Mouse (Mus musculus) CH12.LX (cell line): ENCODE measurements around the gene Gm13271. TPM values are rescaled to one million over a fixed set of nuclear protein-coding genes. Genes with fewer than 3 reads are reported as not detected.
"Not testable (repeated sequence)": the region's sequence is repeated elsewhere in the genome, so short reads cannot be mapped to it uniquely, and the experiment has no call there.

ENCODE experiments used
- DNase-seq: peaks from one replicate; pipeline ENCODE4 v3.0.0-alpha.2; 2013; ENCODE audit errors: extremely low read depth
- H3K27ac ChIP-seq: 2 replicates; pipeline ENCODE4 v1.5.1; 2012; ENCODE audit warnings: low read depth, mild to moderate bottlenecking, control low read depth, moderate library complexity; ENCODE audit not compliant: insufficient read depth
- H3K27me3 ChIP-seq: replicated peaks from 2 replicates; pipeline ENCODE3; 2012; ENCODE audit warnings: inconsistent platforms
- H3K36me3 ChIP-seq, 2 experiments: replicated peaks in 1 of 2; 2 replicates each; pipeline versions ENCODE3 to v1.6.1; 2012; ENCODE audit warnings: inconsistent platforms in 1 of 2, low read length in 1 of 2, mild to moderate bottlenecking in 1 of 2, mixed read lengths in 1 of 2, moderate library complexity in 1 of 2; ENCODE audit not compliant: control insufficient read depth in 1 of 2, insufficient read depth in 1 of 2
- H3K4me1 ChIP-seq, 2 experiments: 2 replicates each; pipeline ENCODE4 v1.6.1; 2012; ENCODE audit warnings: inconsistent platforms in 1 of 2, moderate library complexity in 1 of 2; ENCODE audit not compliant: insufficient read depth in 2 of 2, control insufficient read depth in 1 of 2
- H3K4me2 ChIP-seq: 2 replicates; pipeline ENCODE4 v1.6.1; 2012; ENCODE audit warnings: low read depth, mild to moderate bottlenecking, control low read depth; ENCODE audit not compliant: poor library complexity, insufficient read depth, severe bottlenecking
- H3K4me3 ChIP-seq, 3 experiments: fragments of 150-350 bp in 1 of 3; sonication (generic) in 1 of 3; replicated peaks in 1 of 3; 2 replicates each; pipeline versions ENCODE3 to v1.5.1; 2011 to 2012; ENCODE audit warnings: low read depth in 2 of 3, low read length in 2 of 3, mild to moderate bottlenecking in 2 of 3, moderate library complexity in 2 of 3, control low read depth in 1 of 3, improper control_type of control experiment in 1 of 3, inconsistent platforms in 1 of 3, mixed read lengths in 1 of 3; ENCODE audit not compliant: poor library complexity in 1 of 3
- H3K79me2 ChIP-seq: replicated peaks from 2 replicates; pipeline ENCODE4 v1.6.1; 2012; ENCODE audit warnings: mild to moderate bottlenecking, moderate library complexity; ENCODE audit not compliant: control insufficient read depth, poor library complexity, insufficient read depth, severe bottlenecking; ENCODE audit errors: extremely low read depth
- H3K9ac ChIP-seq: 2 replicates; pipeline ENCODE4 v1.6.1; 2012; ENCODE audit warnings: low read depth, mild to moderate bottlenecking, control low read depth, moderate library complexity; ENCODE audit not compliant: insufficient read depth
- H3K9me3 ChIP-seq: replicated peaks from 2 replicates; pipeline ENCODE3; 2012; ENCODE audit warnings: low read length, inconsistent platforms, mixed read lengths
- BHLHE40 ChIP-seq: IDR thresholded peaks from 2 replicates; pipeline ENCODE4 v1.6.1; 2011; ENCODE audit warnings: mild to moderate bottlenecking, low read depth, low read length, improper control_type of control experiment
- CHD2 ChIP-seq: IDR thresholded peaks from 2 replicates; pipeline ENCODE4 v1.6.1; 2011; ENCODE audit warnings: low read length, improper control_type of control experiment
- CTCF ChIP-seq, 2 experiments: IDR thresholded peaks in 1 of 2; conservative IDR thresholded peaks in 1 of 2; 2 replicates each; pipeline ENCODE4 v1.5.1; 2011 to 2012; ENCODE audit warnings: low read depth in 2 of 2, low read length in 2 of 2, improper control_type of control experiment in 1 of 2, inconsistent platforms in 1 of 2, mild to moderate bottlenecking in 1 of 2, moderate library complexity in 1 of 2
- ELF1 ChIP-seq: IDR thresholded peaks from 2 replicates; pipeline ENCODE4 v1.6.1; 2014; ENCODE audit warnings: low read depth, mild to moderate bottlenecking, inconsistent platforms, low read length, improper control_type of control experiment
- EP300 ChIP-seq: IDR thresholded peaks from 2 replicates; pipeline ENCODE4 v1.6.1; 2011; ENCODE audit warnings: low read length, improper control_type of control experiment
- ETS1 ChIP-seq: conservative IDR thresholded peaks from 2 replicates; pipeline ENCODE4 v1.6.1; 2012; ENCODE audit warnings: low read depth, mild to moderate bottlenecking, inconsistent platforms, low read length, improper control_type of control experiment, moderate library complexity
- GABPA ChIP-seq: IDR thresholded peaks from 2 replicates; pipeline ENCODE4 v1.6.1; 2012; ENCODE audit warnings: low read depth, low read length, improper control_type of control experiment, inconsistent platforms; ENCODE audit not compliant: insufficient replicate concordance
- IRF4 ChIP-seq: IDR thresholded peaks from 2 replicates; pipeline ENCODE4 v1.6.1; 2014; ENCODE audit warnings: low read depth, mild to moderate bottlenecking, inconsistent platforms, low read length, improper control_type of control experiment
- MAX ChIP-seq: IDR thresholded peaks from 2 replicates; pipeline ENCODE4 v1.6.1; 2011; ENCODE audit warnings: low read length, improper control_type of control experiment
- MEF2A ChIP-seq: IDR thresholded peaks from 2 replicates; pipeline ENCODE4 v1.6.1; 2014; ENCODE audit warnings: low read depth, mild to moderate bottlenecking, inconsistent platforms, low read length, improper control_type of control experiment, borderline replicate concordance
- SMC3 ChIP-seq: IDR thresholded peaks from 2 replicates; pipeline ENCODE4 v1.6.1; 2011; ENCODE audit warnings: low read depth, low read length, improper control_type of control experiment
- USF1 ChIP-seq: IDR thresholded peaks from 2 replicates; pipeline ENCODE4 v1.6.1; 2014; ENCODE audit warnings: low read depth, mild to moderate bottlenecking, inconsistent platforms, low read length, improper control_type of control experiment
- USF2 ChIP-seq: conservative IDR thresholded peaks from 2 replicates; pipeline ENCODE4 v1.6.1; 2011; ENCODE audit warnings: low read depth, low read length, improper control_type of control experiment
- ZNF384 ChIP-seq: IDR thresholded peaks from 2 replicates; pipeline ENCODE4 v1.6.1; 2012; ENCODE audit warnings: low read depth, low read length, improper control_type of control experiment, inconsistent platforms
- dilution Hi-C: fragments of 300-500 bp; cut with MboI; formaldehyde crosslinking; loops from 2 replicates; pipeline ENCODE4 v1.14.3; 2020; ENCODE audit warnings: low sequenced_read_pairs; ENCODE audit not compliant: extremely low pct_unique_long_range_greater_than_20kb, extremely low pct_ligation_motif_present
- in situ Hi-C: fragments of 300-500 bp; cut with MboI; formaldehyde crosslinking; loops from 3 replicates; pipeline ENCODE4 v1.14.3; 2019; ENCODE audit warnings: low sequenced_read_pairs, low pct_ligation_motif_present, low pct_unique_long_range_greater_than_20kb, mixed read lengths
- polyA plus RNA-seq: library from polyadenylated mRNA; unstranded; fragments of >175 nt; gene quantifications from 2 replicates; pipeline ENCODE4 v1.2.1, GENCODE M21; 2012; ENCODE audit warnings: low read depth; ENCODE audit not compliant: insufficient read length
- total RNA-seq, 2 experiments: library from RNA; depleted of rRNA; stranded (reverse); fragments of 300-350 nt in 1 of 2; fragments of >200 nt in 1 of 2; gene quantifications; 2 replicates each; pipeline ENCODE4 v1.2.3; 2012 to 2014

Gm13271 gene
- total RNA-seq (2012; rRNA removed) (not detected in 2 replicates), total RNA-seq (2014; rRNA removed) (not detected in 2 replicates), polyA plus RNA-seq (not detected in 2 replicates)

- H3K27ac ChIP-seq, H3K4me2 ChIP-seq, H3K9me3 ChIP-seq, H3K4me1 ChIP-seq, H3K79me2 ChIP-seq, H3K36me3 ChIP-seq, DNase-seq, H3K4me3 ChIP-seq, dilution Hi-C loops, in situ Hi-C loops, H3K9ac ChIP-seq: not testable (repeated sequence)
- peaks cover 17% of the 10 kb centered on the region for H3K27me3 ChIP-seq
- TF ChIP-seq SMC3 (peak; percentile 6; the same call in 1 of the 2 replicates), CTCF (conservative IDR thresholded peaks at IDR 0.05 in 1 of 2, IDR thresholded peaks at IDR 0.05 in 1 of 2; ENCODE audit: low read depth in 2 of 2, low read length in 2 of 2) (peak in 1 of 2 experiments; percentile 29; a peak in 2 of 4 replicates)
Measured at GRCm38 (mm10) chr4:88754818-88755340, at the start of gene Gm13271. Gene Gm13271 (plus strand): TSS chr4:88754868.

DNA sequence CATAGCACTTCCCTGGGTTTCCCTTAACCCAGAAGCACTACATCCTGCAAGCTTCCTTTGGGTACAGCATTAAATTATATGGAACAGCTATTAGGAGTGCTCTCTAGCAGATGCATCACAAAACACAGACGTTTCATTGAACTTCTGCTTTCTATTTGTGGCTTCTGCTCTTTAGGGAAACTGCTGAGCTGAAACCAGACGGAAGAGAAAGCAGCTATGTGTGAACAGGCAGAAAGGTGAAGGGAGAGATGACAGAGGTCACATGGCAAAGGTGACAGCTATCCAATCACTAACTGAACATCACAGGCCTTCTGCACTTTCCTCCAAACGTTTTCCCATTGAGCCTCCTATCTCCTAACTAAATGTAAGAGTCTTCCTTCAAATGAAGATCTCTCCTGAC is 48.7 kb upstream of the Gm13271 start:
- dilution Hi-C loops (no loop called here), in situ Hi-C loops (no loop called here)
- H3K27me3 ChIP-seq = no peaks in the 10 kb centered on the region
- H3K9me3 ChIP-seq = no peaks in the 10 kb centered on the region
- H3K4me3 ChIP-seq = no peak overlapping the region
- H3K9ac ChIP-seq = no peak overlapping the region
- no peaks in the 10 kb centered on the region for H3K79me2 ChIP-seq
- TF ChIP-seq EP300 = peak; percentile 69
- peak; percentile 47; the same call in 1 of the 2 replicates for TF ChIP-seq MAX
- peak; percentile 46; the same call in 1 of the 2 replicates for TF ChIP-seq BHLHE40
- TF ChIP-seq IRF4 = no peak
- TF ChIP-seq ZNF384 = 0 out of 2 replicates have a peak, but pooled peaks have one; percentile 5
- peak; percentile 24; the same call in 1 of the 2 replicates for TF ChIP-seq USF1
- peak; percentile 86; the same call in 1 of the 2 replicates for TF ChIP-seq MEF2A
- no peak for TF ChIP-seq ELF1
- TF ChIP-seq CHD2 = no peak
- no peak for TF ChIP-seq GABPA
- TF ChIP-seq USF2 = peak; percentile 56
- peak; percentile 54 for TF ChIP-seq ETS1
- H3K4me2 ChIP-seq = no peak overlapping the region
- peaks cover 5 to 48% of the 10 kb centered on the region in 2 experiments for H3K4me1 ChIP-seq
- peaks cover 0 to 2% of the 10 kb centered on the region in 2 experiments for H3K36me3 ChIP-seq
- H3K27ac ChIP-seq = no peak overlapping the region
- DNase-seq = peak; percentile 66
